Mouse (Mus musculus): Measurements from ENCODE around the gene Polr3h.

GRCm38 (mm10) chr15:81845724-81846123, 80.3 kb downstream of the Polr3h start:
- TF ChIP-seq FLI1 (IDR thresholded peaks at IDR 0.05; ENCODE audit: low read length) (no peak), GATA1 (IDR thresholded peaks at IDR 0.05; ENCODE audit: borderline replicate concordance, low read length) (0 out of 3 replicates have a peak, but pooled peaks have one; percentile 25)

All from megakaryocyte, embryonic 14.5 days (primary cell).